Mouse (Mus musculus) spleen, adult 12 weeks (tissue): Measurements from ENCODE around the gene Phf19.

Experiments
- DNase-seq: peaks from one replicate; pipeline ENCODE4 v3.0.0; 2022; ENCODE audit warnings: low spot score

The Phf19 gene

DNA sequence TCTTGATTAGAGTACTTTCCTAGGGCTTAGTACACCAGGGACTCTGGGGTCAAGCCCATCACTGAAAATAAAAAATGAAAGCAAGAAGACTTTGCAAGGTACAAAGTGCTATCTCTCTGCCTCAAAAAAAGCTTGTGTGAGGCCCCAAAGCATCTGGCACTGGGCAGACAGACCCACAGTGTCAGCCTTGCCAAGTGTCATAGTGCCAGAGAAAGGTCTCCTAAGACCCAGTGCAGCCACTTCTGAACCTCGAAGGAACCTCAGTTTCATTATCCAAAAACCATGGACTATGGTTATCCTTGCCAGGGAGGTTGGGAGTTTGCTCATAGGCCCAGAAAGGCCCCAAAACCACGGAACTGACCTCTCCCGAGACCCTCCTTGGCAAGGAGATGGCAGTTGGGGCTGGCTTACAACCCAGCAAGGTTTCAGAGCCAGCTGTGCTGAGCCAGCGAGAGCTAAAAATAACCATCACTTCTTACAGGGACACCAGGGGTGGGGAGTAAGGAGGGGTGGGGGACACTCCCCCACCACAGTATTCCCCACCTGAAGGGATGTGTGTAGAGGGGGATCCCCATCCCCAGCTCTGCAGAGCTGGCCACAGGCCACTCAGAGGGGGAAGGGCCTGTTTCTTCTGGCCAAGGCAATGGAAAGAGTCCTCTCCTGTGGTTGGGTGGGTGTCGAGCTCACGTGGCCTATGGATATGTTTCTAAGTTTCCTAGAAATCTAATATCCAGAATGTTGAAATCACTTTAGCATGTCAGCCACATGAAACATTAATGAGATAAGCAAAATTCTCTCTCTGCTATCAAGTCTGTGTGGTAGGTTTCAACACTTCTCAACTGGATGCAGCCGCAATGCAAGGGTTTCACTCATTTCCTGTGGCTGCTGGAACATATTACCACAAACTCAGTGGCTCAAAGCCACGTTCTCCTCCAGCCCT is 24.7 kb upstream of the Phf19 start:
- no peak for DNase-seq

DNA sequence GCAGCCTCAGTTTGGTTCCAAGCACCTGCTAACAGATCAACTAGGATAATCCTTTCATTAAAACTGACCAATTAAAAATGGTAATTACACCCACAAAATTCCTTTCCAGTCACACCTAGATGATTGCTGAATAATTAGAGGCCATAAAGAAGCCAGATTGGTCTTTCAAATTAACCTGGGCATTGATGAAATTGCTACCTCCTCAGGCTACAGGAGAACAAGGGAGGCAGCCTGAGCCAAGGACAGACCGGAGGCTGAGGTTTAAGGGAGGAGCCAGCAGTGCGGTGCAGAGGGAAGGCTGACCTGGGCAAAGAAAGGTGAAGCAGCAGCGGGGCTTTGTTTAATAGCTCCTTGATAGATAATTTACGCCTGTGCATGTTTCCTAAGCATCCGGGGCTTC is 23.6 kb upstream of the Phf19 start:
- no peak for DNase-seq

DNA sequence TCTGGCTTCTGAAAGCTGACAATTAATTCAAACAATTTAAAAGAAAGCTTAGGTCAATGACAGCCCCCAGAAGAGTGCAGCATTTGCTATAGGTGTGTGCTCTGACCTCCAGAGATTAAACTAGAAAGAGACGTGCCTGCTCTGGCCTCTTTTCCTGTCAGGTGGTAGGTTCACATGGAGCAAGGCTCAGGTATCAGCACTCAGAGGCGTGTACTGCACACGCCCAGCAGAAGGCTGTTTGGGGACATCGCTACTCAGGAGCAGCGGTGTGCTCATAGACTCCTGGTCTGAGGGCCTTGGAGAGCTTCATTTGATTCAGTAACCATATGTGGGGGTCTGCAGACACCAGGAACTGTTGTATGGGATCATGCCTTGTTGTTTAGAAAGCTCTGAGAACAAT is 13.5 kb upstream of the Phf19 start:
- DNase-seq: no peak

DNA sequence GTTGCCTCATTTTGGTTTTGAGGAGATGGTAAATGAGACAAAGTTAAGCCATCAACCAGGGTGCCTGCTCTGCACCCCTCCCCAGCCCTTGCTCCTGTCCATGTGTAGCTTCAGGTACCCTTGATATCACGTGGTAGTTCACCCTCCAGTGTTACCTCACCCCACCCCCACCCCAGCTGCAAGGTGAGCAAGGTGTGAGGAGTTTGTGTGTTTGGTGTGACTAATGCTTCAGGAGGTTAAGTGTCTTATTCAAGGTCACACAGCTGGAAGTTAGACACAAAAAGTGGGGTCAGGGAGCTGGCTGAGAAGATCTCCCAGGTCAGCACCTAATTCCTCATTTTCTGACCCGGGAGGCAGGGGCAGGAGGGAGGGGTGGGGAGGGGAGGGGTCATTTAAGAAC is 8.9 kb upstream of the Phf19 start:
- DNase-seq: no peak

DNA sequence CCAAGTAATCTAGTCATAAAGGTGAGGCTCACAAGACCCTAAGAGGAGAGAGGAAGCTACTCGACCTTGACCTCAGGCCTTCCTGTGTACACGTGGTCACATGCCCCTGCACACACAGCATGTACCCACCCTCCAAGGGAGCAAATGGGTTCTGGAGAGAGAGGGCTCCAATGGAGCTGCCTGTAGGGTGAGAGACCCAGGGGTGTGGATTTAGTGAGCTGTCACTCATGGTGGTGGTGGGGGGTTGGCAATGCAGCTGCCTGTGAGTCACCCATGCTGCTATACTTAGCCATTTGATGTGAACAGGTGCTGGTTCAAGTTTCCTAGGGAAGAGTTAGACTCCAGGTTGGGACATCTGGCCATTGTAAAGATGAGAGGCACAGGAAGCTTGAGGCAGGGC is 6.3 kb upstream of the Phf19 start:
- DNase-seq: no peak

DNA sequence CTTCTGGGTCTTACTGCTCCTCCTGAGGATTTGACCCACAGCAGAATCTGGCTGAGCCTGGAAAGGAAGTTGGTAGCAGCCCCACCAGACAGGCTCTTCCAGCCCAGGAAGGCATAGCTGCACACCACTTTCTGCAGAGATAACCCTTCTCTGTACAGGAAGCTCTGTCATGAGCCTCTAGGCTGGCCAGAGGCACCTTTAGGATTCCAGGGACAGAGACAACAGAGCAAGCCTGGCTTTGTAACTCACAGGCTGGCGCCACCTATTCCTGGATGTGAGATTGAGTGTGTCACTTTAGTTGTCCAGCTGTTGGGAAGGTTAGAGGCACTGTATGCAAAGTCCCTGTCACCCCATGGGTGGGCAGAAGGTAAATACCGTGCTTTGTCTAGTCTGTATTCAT is 1.3 kb upstream of the Phf19 start:
- DNase-seq: no peak

DNA sequence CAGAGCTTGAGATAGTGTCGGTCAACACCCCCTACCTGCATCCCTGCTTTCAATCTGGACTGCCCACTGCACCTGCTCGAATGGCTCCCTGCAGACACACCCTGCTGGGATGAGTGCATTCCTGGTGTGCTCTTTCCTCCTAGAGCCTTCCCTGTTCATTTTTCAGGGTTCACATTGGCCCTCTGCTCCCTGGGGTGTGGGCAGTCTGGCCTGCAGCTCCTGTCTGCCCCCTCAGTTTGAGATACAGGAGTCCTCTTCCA is 927 bp upstream of the Phf19 start:
- no peak for DNase-seq

DNA sequence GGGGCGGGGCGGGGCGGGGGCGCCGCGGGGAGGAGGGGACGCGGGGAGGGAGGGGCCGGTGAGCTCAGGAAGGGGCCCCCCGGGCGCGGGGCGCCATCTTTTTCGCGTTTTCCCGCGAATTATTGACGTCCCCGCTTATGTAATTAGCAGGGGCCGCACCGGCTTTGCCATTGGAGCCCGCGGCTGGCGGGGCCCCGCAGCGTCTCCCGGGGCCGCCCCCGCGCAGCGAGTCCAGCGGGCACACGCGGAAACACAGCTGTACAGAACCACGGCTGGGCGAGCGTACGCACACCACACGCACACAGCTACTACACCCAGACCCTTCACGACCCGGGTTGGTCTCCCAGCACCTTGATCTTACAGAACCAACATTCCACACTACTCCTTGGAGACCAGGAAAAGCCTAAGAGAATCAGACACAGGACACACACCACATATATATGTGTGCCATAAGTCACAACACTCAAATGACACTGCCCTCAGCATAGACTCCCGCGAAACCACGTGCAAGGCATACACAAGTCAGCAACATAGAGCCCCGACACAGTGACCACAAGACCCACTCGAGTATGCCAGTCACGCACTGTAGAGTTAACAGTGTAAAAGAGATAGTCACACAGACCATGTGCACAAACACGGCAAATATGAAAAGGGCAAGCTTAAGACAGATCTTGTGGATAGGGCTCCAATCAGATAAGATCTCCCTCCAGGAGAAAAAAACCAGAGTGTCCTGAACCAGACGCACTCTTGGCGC is 420 bp upstream of the Phf19 start:
- no peak for DNase-seq

DNA sequence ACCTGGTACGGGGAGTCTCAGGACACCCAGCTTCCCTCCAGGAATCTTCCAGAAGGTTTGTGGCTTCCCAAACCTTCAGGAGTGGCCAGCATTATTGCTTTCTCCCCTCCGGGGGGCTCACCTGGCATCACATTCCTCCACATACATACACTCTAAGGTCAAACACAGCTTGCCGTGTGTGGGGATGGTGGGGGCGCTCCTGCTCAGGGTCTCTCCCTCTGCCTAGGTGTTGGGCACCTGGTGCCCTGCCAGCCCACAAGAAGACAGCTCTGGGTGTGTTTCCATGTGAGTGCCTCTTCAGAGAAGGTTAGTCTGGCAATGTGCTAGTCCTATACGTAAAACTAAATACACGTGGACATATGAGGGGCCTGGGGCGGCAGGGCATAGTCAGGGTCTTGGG is 1.2 kb downstream of the Phf19 start:
- DNase-seq: no peak

DNA sequence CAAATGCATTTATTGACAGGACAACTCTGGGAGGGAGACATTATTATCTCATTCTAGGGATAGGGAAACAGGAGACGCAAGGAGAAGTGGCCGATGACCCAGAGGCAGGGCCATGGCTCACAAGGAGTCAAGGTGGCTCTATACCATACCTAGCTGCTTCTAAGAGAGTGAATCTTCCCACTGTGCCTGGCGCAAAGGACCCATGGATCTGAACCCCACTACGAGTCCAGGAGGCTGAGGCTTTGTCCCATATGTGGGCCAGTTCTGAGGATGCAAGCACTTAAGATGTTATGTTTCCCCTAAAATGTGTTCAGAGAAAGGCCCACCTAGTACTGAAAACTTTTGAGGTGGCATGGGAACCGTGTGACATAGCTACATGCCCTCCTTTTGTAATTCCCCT is 2.0 kb downstream of the Phf19 start:
- no peak for DNase-seq

DNA sequence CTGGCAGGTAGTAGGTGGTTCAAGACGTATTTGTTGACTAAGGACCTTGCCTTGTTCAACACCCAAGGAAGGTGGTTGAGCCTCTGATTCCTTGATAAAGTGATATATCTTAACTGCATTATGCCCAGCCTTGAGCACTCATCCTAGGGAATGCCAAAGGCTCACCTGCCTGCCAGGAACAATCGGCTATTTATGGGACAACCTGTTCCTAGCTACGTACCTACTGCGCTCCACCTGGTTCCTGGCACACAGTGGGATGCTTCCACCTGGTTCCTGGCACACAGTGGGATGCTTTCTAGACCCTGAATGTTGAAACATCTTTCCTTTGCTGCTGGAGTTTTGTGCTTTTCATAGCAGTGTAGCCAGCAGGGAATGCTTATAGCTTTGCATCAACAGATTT is 4.1 kb downstream of the Phf19 start:
- no peak for DNase-seq

DNA sequence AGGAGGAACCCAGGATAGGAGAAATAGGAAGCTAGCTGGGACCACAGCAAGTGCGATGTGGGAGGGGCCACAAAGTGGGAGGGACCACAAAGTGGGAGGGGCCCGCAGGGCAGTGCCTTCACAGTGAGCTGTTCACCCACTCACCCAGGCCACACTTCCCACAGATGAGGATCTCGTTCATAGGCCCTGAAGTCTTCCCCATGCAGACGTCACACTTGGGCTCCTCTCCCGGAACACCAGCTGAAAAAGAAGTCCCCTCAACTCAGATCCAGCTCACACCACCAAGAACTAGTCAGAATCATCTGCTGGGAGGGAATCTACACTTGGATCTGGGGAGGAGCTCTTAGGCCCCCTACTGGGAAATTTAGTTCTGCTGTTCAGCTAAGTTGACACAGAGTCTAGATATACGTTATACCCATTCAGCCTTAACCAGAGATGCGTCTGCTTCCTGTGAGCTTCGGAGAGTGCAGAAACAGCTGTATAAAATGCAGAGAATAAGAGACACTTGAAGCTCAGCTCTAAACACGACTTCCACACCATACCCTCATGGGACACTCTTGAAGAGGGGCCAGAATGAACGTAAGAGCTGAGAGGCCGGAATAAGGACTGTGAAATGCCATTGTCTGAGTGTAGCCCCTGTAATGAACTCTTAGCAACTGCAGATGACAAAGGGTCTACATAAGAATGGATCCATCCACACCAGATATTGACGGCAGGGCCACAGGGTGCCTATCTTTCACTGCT is 6.8 kb downstream of the Phf19 start:
- peak; percentile 58 for DNase-seq

DNA sequence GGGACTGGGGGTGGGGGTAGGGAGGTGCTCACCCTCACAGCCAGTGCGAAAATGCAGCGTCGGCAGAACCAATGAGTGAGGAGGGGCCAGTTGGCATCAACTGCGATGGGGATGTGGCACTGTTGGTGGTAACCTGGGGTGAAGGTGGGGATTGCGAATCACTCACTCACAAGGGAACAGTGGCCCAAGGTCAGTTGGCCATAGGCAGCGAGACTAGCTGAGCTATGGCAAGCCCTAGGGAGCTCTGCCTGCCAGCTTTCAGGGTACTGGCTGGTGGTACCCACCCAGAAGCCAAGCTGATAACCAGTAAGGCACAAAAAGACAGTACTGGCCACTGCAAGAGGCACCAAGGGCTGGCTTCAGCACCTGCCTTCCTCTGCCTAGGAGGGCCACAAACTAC is 7.4 kb downstream of the Phf19 start:
- DNase-seq: no peak

DNA sequence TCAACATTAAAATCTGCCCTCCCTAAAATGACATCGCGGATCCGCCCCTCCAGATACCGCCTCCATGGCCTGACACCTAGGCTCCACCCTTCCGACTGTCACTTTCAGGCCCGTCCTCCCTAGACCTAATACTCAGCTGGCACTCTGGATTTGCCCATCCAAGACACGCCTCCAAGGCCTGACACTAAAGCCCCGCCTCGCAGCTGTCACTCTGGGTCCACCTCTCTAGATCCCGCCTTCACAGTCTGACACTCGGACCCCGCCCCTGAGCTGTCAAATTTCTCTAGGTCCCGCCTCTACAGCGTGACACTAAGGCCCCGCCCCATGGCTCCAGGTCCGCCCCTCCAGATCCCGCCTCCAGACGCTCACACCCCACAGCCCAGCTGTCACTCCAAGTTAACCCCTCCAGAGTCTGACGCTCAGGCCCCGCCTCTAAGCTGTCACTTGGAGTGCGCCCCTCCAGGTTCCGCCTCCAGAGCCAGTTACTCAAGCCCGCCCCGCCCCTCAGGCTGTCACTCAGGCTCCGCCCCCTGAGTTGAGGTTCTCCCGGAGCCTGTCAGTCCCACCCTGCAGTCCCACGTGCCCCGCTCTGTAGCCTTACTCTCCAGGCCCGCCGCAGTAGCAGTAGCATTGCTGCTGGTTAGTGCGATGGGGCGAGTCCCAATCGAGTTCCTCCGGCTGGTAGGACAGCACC is 8.8 kb downstream of the Phf19 start:
- DNase-seq: peak; percentile 95

DNA sequence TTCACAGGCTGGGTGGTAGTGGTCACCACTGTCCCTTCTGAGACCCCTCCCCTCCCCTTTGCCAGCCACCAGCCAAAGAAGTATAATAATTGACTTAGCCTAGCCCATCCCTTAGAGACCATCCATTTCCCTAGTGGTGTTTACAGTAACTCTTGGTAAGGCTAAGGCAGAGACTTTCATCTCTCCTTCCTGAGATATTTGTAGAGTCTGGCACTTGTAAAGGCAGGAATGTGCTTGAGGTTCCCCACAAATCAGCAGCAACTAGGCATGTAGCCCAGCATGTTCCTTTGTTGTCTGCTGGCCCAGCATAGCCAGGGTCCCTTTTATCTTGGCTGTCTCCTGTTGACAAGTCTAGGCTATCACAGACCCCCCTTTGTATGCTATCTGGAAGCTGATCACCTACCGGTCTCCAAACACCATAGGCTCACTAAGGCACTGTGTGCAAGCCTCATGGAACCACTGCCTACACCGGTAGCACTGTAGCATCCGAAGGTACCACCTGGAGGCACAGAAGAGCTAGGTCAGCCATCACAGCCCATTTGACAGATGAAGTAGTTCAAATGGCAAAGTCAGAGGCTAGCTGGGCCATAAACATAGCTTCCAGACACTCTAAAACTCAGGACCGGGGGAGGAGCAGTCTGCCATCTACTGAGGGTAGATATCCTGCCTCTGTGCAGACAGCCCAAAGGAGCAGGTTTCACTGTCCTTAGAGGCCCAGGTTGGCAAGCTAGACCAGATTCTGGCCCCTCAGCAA is 10.0 kb downstream of the Phf19 start:
- DNase-seq: no peak

DNA sequence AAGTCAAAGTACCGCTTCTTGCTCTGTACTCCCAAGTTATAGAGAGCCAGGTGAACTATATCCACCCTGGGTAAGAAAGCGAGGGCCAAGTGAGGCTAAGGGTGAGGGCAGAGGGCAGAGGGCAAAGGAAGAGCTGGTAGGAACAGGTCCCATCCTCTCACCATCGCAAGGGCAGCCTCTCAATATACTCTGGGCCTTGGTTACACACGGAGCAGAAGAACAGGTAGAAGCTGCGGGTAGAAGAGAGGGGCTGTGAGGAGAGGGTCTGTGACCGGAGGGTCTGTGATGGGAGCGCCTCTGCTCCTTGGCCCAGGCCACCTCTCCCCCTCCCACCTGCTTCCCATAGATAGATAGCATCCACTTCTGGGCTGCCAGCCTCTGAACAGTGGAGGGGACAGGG is 10.6 kb downstream of the Phf19 start:
- no peak for DNase-seq

DNA sequence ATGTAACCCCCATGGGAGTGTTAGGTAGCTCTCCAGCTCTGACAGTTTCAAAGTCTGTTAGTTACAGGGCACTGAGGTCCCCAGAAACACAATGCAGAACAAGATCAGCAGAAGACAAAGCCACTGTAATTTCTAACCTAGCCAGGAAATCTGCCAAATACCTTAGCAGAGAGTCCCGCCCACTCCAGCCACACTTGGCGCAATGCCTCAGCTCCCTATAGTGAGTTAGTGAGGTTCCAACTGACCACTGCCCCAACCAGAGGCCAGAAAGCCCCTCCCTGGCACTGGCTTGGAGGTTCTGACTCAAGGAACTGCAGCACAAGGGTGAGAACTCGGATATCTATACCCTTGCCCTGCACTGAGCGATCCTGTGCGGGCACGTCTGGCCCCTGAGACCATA is 11.1 kb downstream of the Phf19 start:
- DNase-seq: no peak

DNA sequence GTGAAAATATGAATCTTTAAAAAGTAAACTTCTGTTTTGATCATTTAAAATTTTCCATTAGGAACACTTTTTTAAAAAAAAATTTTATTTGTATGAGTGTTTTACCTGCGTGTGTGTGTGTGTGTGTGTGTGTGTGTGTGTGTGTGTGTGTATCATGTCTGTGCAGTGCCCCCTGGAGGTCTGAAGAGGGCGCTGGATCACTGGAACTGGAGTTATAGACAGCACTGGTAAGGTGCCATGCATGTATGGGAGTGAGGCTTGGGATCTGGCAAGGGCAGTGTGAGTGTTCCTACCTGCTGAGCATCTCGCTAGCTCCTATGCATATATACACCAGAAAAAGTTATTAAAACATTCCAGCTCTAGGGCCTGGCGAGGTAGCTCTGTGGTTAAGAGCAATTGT is 12.1 kb downstream of the Phf19 start:
- DNase-seq: no peak

DNA sequence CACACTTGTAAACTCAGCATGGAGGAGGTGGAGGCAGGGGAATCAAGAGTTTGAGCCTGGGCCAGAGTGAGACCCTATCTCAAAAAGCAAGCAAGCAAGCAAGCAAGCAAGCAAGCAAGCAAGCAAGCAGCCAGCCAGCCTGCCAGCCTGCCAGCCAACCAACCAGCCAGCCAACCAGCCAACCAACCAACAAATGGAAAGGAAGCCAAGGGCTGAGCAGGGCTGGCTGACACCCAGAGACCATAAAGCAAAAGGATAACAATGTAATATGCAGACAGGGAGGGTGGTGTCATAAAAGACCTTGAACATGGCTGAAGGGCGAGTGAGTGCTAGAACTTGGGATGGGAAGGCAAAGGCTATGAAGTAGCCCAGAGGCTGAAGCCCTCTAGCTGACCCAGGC is 13.4 kb downstream of the Phf19 start:
- DNase-seq: no peak

DNA sequence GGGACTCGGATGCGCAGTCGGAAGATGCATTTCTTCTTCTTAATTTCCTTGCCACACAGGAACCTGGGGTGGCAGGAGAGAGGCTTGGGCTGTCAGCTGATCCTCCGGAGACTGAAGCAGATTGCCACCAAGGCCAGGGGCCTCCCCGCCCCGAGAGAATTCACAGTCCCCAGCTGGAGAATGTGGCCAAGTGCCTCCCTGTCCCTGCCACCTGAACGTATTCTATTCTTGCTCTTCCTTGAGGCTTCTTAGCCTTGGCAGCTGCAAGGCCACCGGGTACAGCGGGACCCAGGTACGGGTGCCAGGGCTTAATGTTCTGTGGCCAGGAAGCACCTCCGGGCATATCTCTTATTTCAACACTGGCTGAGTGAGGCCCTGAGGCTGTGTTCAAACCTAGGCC is 14.1 kb downstream of the Phf19 start:
- DNase-seq: no peak

DNA sequence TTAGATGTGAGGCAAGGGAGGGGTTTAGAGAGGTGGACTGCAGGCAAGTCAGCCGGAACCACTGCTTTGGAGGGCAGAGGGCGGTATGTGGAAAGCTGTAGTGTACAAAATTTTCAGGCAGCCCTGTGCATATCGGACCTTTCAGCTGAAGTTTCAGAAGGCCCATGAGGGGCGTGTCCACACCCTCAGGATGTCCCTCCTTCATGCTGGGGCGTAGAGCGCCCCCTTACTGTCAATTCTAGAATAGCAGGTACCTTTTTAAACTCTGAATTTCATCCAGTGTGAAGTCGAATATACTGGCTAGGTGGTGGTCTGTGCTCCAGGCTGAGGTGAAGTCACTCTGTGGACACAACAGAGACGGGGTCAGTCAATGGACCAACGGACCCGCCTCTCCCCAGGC is 16.0 kb downstream of the Phf19 start:
- peak; percentile 15 for DNase-seq
